Comparison of ENCODE assay signal across 10 mouse cellular contexts in the genomic region with DNA sequence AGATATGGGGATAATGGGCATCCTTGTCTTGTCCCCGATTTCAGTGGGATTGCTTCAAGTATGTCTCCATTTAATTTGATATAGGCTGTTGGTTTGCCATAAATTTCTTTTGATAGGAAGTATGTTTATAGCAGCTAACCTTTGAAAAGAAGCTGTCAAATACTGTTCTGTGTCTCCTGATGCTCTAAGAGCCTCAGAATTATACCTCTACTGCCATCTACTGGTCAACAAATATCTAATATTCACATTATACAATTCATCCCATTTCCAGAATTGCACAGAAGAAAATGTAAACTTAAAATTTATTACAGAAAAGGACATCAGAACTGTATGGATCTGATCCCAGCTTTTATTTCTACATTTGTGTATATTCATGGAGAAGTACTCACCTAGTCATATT.
DNase-seq lines count a peak whose midpoint lies in the region; ATAC-seq and TF ChIP-seq lines count a peak whose summit lies in the region.
"Had no signal": no experiment of that assay in that cellular context is flagged by ENCODE, and none has a peak within 500 bp of the region (broad histone marks: within the 10 kb centered on the region; RNA-seq: fewer than 3 reads in every experiment).

No protein-coding gene starts in this region.

- H3K9me3 ChIP-seq in kidney, postnatal 0 days (replicated peaks; ENCODE audit: low read length) = no peaks in the 10 kb centered on the region
- no peaks in the 10 kb centered on the region for H3K9me3 ChIP-seq in forebrain, embryonic 12.5 days
- H3K9me3 ChIP-seq in midbrain, postnatal 0 days (ENCODE audit: low read length) = no peaks in the 10 kb centered on the region
- H3K9me3 ChIP-seq: megakaryocyte, embryonic 14.5 days had no signal

- H3K27me3 ChIP-seq in kidney, postnatal 0 days (ENCODE audit: insufficient read depth, low read length) = no peaks in the 10 kb centered on the region
- H3K27me3 ChIP-seq in forebrain, embryonic 12.5 days = no peaks in the 10 kb centered on the region
- H3K27me3 ChIP-seq in midbrain, postnatal 0 days (ENCODE audit: insufficient read depth, low read length) = no peaks in the 10 kb centered on the region
- H3K27me3 ChIP-seq: megakaryocyte, embryonic 14.5 days had no signal

- no peak overlapping the region for H3K27ac ChIP-seq in kidney, postnatal 0 days
- H3K27ac ChIP-seq in forebrain, embryonic 12.5 days = no peak overlapping the region
- no peak overlapping the region for H3K27ac ChIP-seq in midbrain, postnatal 0 days (ENCODE audit: low read depth, low read length)

- ATAC-seq in kidney, postnatal 0 days (replicated peaks; ENCODE audit: low FRiP score, low read depth) = no peak
- ATAC-seq in forebrain, embryonic 12.5 days (ENCODE audit: low FRiP score) = peak; percentile 86; the same call in 1 of the 2 replicates
- 0 out of 2 replicates have a peak, but pooled peaks have one; percentile 52 for ATAC-seq in midbrain, postnatal 0 days (ENCODE audit: low FRiP score)

- H3K4me3 ChIP-seq in kidney, postnatal 0 days (replicated peaks; ENCODE audit: low read depth, low read length) = no peak overlapping the region
- H3K4me3 ChIP-seq in forebrain, embryonic 12.5 days (replicated peaks) = no peak overlapping the region
- no peak overlapping the region for H3K4me3 ChIP-seq in midbrain, postnatal 0 days (ENCODE audit: low read depth, low read length)
- H3K4me3 ChIP-seq: megakaryocyte, embryonic 14.5 days had no signal

- TF ChIP-seq CTCF in kidney, postnatal 0 days (IDR thresholded peaks at IDR 0.05; ENCODE audit: low read depth) = peak; percentile 65
- TF ChIP-seq CTCF in midbrain, postnatal 0 days (IDR thresholded peaks at IDR 0.05) = peak; percentile 81

- no peaks in the 10 kb centered on the region for H3K36me3 ChIP-seq in kidney, postnatal 0 days (ENCODE audit: insufficient read depth, low read length)
- no peaks in the 10 kb centered on the region for H3K36me3 ChIP-seq in forebrain, embryonic 12.5 days (replicated peaks)
- H3K36me3 ChIP-seq in midbrain, postnatal 0 days (ENCODE audit: insufficient read depth, low read length) = no peaks in the 10 kb centered on the region

- no peak overlapping the region for H3K9ac ChIP-seq in kidney, postnatal 0 days (ENCODE audit: low read depth, low read length)
- no peak overlapping the region for H3K9ac ChIP-seq in forebrain, embryonic 12.5 days
- H3K9ac ChIP-seq in midbrain, postnatal 0 days (replicated peaks; ENCODE audit: low read length, poor library complexity, severe bottlenecking) = no peak overlapping the region

- H3K4me2 ChIP-seq in kidney, postnatal 0 days (ENCODE audit: low read length) = no peak overlapping the region
- H3K4me2 ChIP-seq in forebrain, embryonic 12.5 days = no peak overlapping the region
- H3K4me2 ChIP-seq in midbrain, postnatal 0 days (ENCODE audit: low read depth, low read length, poor library complexity, severe bottlenecking) = no peak overlapping the region

- H3K4me1 ChIP-seq in kidney, postnatal 0 days (replicated peaks; ENCODE audit: insufficient read depth, low read length) = no peaks in the 10 kb centered on the region
- no peaks in the 10 kb centered on the region for H3K4me1 ChIP-seq in forebrain, embryonic 12.5 days
- H3K4me1 ChIP-seq in midbrain, postnatal 0 days (ENCODE audit: insufficient read depth, low read length) = no peaks in the 10 kb centered on the region
- H3K4me1 ChIP-seq: megakaryocyte, embryonic 14.5 days had no signal

- 57% methylated on average over 1 of the region's 1 CpGs for WGBS in kidney, postnatal 0 days
- 84% methylated on average over 1 of the region's 1 CpGs for WGBS in forebrain, embryonic 12.5 days
- WGBS in midbrain, postnatal 0 days = 52% methylated on average over 1 of the region's 1 CpGs

- DNase-seq in kidney, postnatal 0 days (ENCODE audit: low spot score) = peak; percentile 69
- no peak for DNase-seq in kidney, postnatal 36 days
- DNase-seq in MN1 (ENCODE audit: low spot score) = peak; percentile 19
- DNase-seq in midbrain, postnatal 0 days (ENCODE audit: low spot score) = peak; percentile 87
- no peak for DNase-seq in adrenal gland, postnatal 14 days
- no peak for DNase-seq in layer of hippocampus, postnatal 10 days (ENCODE audit: low spot score in 2 of 2)
- DNase-seq in adrenal gland, adult 8-10 months = no peak
- DNase-seq: spleen, adult 18-20 months had no signal

Comparison
In these comparisons a context has a peak if more than half of its experiments do, and no peak if none do; other contexts are left out.
1. DNase-seq: peak in kidney, postnatal 0 days (single experiment), MN1 (single experiment) and midbrain, postnatal 0 days (single experiment); none in kidney, postnatal 36 days (0 of 2), adrenal gland, postnatal 14 days (single experiment), layer of hippocampus, postnatal 10 days (0 of 2) and adrenal gland, adult 8-10 months (single experiment).